Mouse (Mus musculus) frontal cortex, postnatal 14 days (tissue): ENCODE data around the gene Crhr1.
A peak's percentile ranks its signal among the peaks of the same experiment; 100 is the strongest.

Experiments used
- DNase-seq, 2 experiments: peaks; one replicate each; pipeline ENCODE4 v3.0.0; 2022; ENCODE audit warnings: low spot score in 2 of 2

Gene Crhr1

GRCm38 (mm10) chr11:104133442-104133983 lies 858 bp downstream of the Crhr1 start:
- DNase-seq: no peak

DNA sequence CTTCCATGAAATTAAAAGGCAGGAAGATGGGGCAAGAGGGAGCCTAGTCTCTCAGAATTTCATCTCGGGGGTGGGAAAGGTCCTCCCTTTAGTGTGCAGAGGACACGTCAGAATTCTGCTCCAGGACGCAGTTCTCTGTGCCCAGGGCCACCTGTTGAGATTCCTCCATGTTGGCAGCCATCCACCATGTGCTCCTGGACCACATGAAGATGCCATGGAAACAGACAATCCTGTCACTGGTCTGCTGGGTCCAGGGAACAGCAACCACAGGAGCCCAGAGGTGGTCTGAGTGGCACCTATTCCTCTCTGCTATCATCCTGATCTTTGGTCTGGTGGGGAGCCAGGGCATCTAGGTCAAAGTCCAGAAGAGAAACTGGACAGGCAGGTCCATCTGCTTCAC lies 6.3 kb downstream of the Crhr1 start:
- DNase-seq: no peak

DNA sequence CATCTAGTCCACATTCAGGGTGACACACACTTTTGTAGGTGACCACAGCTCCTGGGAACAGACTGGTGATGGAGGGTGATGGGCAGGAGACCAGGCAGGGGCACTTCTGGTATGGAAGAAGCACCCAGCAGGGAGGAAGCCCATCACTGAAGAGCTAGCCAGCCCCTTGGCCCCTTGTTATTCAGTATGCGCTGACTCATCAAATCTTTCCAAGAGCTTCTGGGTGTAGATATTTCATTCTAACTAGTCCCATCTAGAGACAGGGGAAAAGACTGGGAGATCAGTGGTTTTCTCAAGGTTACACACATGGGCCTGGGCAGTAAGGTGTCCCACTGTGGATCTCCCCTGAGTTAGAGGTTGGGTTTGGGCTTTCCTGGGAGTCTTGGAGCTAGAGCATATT lies 12.3 kb downstream of the Crhr1 start:
- DNase-seq: no peak

- no peak for DNase-seq
Measured at GRCm38 (mm10) chr11:104148787-104149186, 16.1 kb downstream of the Crhr1 start.

DNA sequence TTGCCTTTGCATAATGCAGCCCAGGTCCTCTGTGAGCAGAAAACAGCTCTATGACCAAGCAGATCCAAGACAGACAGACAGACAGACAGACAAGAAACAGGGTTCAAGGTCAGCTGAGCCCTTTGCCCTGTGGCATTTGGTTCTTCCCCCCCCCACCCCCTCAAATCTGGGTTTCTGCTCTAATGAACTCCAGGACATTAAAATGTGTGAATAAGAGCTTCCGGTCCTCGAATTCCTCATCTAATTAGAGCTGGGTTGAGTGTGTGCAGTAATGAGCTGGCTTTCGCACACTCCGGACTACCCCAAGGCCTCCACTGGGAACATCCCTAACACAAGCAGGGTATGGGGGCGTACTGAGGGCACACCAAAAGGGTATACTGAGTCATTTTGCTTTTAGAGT lies 18.3 kb downstream of the Crhr1 start:
- no peak for DNase-seq

DNA sequence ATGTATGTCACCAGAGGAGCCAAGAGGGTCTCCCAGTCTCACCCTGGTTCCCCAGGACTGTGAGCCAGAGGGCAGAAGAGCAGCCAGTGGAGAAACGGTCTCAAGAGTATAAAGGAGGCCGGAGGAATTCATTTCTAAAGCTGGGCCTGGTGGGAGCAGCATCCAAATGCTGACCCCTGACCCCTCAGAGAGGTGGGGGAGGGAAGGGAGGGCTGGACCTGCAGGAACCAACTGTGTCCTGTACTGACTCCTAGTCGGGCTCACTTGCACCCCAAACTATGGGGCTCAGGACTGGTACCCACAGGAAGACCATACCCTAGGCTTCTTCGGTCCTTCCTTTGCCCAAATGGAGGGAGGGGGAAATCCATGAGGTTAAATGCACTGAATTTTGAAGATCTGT lies 21.7 kb downstream of the Crhr1 start:
- DNase-seq: no peak

DNA sequence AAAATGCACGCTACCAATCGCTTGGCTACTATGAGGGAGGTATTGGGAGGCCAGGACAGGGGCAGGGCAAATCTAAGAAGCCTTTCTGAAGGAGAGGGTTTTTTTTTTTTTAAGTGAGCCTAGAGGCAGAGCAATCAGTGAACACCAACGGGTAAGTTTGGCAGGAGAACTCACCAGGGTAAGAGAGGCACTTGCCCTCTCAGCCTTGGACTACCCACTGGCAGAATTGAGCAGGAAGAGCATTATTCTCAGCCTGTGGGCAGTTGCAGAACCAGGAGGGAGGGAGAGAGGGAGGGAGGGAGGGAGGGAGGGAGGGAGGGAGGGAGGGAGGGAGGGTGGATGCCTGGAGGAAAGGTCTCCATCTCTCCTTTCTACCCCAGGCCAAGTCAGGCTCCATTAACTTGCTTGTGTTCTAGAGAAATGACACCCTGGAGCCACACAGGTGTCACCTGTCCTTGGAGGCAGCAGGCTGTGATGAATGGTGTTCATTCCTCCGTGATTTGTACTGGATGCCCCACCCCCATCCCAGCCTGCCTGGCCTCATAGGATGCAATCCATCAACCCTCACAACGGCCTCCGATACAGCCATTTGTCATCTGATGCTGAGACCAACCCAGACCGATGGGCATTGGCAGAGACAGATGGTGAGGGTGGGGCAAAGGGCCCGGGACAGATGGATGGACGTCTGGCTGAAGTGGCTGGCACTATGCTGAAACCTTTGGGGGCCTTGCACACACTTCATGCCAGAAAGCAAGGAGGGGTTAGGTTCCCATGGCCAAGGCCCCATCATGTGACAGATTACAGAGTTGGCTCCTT lies 22.4 kb downstream of the Crhr1 start:
- DNase-seq: no peak

DNA sequence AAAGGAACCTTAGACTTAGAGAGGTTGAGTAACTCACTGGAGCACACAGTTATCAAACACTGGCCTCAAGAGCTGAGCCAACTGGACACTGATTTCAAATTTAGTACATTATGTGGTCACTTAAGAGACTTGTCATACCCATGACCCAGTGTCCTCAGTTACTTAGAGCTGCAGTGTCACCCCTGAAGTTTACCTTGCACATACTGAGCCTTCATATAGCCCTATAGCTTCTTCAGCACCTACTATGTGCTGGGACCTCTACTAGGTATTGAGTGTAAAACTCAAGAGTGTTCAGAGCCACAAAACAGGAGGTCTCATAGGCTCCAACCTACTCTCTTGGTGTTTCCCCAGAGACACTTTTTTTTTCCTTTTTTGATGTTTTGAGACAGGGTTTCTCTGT lies 23.2 kb downstream of the Crhr1 start:
- DNase-seq: no peak

DNA sequence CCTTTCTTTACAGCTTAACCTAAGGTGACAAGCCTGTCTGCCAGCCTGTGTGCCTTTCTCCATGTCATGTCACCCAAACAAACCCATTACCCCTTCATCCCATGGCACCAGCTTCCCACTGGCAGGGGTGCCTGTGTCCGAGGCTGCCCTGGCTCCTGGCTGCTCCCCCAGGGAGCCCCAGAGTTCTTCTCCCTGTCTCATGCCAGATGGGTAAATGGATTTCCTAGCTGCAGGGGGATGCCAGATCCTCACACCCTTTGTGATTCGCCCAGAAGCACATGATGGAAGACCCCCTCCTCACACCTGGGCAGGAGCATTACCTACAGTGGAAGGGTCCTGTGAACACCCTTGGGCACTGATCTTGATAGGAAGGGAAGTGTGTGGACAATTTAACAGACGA lies 23.7 kb downstream of the Crhr1 start:
- DNase-seq: no peak

DNA sequence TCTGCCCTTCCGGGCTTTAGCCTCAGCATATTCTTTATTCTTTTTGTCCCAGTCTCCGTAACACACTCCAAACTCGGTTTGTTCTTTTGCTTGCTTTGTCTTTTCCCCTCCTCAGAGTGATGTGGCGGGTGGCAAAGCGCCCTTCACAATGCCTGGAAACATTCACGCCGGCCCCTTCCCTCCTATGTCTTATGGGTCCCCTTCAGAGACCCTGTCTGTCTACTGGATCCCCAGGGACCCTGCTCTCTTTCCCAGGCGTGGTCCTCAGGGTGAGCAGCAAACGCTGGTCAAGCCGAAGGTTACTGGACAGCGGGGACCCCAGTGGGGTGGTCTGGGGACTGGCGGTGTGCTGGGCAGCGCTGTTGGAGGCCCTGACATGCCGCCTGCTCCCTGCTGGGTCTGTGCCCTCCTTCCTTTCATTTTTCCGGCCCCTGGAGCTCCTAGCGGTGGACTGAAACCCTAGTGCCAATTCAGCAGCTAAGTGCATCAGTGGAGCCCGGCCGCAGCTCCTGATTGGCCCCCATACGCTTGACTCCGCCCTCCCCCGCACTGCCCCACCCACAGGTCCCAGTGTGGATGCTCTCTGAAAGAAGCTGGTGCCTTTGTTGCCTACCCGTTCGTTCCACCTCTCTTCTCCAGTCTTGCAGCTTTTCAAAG lies 25.1 kb downstream of the Crhr1 start:
- peak; percentile 69 to 80 for DNase-seq

DNA sequence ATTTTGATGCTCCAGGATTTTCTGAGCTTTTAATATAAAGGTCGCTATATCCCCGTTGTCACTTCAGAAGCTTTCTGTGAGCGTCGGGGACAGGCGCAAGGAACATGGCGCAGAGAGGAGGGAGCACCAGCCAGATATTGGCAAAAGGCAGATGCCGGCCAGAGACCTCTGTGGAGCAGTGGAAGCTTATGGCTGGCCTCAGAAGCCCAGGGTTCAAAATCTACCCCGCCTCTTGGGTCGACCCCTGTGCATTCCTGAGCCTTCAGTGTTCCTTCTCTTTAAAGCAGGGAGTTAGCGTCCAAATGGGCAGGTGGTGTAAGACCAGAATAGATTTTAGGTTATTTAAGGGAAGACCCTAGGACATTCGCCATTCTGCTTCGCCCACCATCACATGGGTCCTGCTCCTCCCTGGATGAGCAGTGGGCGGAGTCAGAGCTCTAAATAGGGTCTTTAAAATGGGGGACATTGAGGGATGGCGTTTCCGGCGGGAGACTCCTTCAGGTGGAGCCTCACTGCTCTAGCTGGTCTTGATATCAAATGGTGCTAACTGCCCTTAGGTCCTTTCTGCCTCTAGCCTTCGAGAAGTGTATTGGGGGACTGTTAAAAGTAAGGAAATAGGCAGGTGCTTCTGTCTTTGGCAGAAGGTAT lies 25.7 kb downstream of the Crhr1 start:
- DNase-seq: no peak

DNA sequence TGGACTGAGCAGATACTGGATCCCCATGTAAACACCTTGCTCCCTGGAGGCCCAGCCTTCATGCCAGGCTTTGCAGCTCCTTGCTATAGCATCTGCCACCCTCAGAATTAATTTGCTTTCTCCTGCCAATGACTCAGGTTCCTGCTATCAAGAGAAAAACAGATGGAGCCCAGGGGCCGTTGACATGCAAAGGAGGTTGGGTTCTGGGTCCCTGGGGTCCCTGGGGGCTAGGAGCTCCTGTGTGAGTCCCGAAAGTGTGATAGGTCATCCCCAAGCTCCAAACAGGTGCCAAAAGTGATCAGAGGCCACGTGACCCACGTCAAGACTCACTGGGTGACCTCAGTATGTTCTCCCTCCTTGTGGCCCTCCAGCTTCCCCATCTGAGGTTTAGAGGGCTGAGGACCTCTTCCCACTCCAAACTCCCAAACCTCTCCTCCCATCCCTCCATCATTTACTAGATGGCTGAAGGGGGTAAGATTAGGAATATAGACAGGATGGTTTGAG lies 27.2 kb downstream of the Crhr1 start:
- no peak for DNase-seq

GRCm38 (mm10) chr11:104161153-104161552 lies 28.5 kb downstream of the Crhr1 start:
- DNase-seq: no peak

- no peak for DNase-seq
Measured at GRCm38 (mm10) chr11:104164257-104164656, 31.6 kb downstream of the Crhr1 start.

DNA sequence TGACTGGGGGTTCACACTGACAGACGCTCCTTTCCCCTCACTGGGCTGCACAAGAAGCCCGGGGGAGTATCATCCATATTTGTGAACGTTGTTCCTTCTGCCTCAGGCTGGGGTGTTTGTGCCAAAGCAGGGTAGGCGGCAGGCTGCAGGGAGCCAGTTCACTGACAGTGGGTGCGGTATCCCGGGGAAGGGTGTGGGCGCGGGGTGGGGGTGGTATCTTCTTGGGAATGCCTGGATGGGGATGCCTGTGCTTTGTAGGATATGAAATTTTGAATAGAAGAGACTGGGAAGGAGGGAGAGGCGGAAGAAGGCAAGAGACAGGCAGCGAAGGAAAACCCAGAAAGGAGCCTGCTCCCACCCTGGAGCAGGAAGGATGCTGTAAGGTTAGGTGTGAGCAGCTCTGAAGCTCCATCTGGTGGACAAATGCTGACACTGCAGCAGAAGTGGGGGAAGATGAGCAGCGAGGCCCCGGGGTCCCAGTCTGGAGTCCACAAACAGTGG lies 38.7 kb downstream of the Crhr1 start:
- peak; percentile 68 to 79 for DNase-seq

DNA sequence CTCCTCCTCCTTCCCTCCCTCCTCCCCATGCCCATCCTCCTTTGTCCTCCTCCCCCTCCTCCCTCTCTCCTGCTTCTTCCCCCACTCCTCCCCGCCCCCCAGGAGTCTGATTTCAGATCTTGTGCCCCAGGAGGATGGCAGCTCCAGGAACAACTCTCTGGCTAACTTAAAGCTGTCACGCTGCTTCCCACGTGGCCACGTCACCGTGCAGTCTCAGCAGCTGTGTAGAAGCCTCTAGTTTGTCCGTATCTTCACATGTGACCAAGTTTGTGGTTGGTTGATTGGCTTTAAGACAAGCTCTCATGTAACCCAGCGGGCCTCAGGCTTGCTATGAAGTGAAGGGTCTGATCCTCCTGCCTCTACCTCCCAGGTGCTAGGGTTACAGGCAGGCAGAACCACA lies 46.2 kb downstream of the Crhr1 start:
- no peak for DNase-seq

GRCm38 (mm10) chr11:104179804-104180203 lies 47.1 kb downstream of the Crhr1 start:
- no peak for DNase-seq

DNA sequence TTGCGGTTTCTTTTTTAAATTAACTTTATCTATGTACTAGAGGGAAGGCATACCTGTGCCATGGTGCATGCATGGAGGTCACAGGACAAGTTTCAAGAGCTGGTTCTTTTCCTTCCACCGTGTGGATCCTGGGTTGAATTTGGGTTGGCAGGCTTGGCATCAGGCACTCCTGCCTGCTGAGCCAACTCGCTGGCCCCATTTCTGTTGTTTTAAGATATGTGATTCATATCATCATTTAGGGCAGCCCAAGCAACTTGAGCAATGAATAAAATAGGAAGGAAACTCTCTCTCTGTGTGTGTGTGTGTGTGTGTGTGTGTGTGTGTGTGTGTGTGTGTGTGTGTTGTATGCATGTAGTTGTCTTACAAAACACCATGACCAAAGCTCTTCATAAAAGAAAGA lies 49.5 kb downstream of the Crhr1 start:
- DNase-seq: no peak

DNA sequence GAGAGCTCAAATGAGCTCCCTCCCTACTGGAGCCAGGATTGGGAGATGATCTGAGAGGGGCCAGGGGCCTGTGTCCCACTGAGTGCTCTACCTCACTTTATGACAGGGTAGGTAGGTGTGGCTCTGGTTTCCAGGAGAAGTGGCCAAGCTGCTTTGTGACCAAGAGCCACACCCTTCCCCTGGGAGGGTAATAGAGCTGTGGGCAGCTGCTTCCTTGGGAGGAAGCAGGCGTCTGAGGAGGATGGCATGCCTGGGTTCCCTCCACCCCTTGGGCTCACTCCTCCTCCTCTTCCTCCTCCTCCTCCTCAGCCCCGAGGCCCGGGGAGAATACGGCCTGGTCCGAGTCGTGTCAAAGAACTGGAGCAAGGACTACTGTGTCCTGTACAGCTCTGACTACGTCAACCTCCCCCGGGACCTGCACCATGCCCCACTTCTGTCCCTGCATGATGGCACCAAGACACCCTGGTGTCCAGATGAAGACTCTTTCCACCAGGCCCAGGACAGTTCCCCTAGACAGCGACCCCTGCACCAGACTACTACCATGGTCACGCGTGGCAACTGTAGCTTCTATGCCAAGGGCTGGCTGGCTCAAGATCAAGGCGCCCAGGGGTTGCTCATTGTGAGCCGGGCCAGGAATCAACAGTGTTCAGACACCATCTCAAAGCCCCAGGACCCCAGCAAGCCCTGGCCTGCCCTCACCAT lies 53.6 kb downstream of the Crhr1 start, which contains the start of gene Sppl2c:
Gene Sppl2c, plus strand, starts transcription at position 193 of the 702 bp plus-strand sequence.
- DNase-seq: no peak

DNA sequence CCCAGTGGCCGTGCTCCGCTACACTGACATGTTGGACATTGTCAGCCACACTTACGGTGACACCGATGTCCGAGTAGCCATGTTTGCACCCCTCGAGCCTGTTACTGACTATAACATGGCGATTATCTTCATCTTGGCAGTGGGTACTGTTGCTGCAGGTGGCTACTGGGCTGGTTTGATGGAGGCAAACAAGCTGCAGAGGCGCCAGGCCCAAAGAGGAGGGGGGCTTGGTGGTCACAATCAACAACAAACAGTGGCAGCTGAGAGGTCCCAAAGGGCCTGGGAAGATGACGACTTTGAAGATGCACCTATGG lies 54.1 kb downstream of the Crhr1 start:
- no peak for DNase-seq

DNA sequence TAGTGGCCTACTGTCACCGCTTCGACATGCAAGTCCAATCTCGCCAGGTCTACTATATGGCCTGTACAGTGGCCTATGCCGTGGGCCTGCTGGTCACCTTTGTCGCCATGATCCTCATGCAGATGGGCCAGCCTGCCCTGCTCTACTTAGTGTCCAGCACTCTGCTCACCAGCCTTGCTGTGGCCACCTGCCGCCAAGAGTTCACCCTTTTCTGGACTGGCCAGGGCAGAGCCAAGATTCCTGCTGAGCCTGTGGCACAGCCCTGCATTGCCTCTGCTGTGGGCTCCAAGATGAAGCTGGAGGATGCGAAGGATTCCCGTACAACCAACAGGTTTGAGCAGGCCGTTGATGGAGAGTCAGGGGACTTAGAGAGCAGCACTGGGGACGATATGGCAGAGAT lies 55.1 kb downstream of the Crhr1 start:
- no peak for DNase-seq

DNA sequence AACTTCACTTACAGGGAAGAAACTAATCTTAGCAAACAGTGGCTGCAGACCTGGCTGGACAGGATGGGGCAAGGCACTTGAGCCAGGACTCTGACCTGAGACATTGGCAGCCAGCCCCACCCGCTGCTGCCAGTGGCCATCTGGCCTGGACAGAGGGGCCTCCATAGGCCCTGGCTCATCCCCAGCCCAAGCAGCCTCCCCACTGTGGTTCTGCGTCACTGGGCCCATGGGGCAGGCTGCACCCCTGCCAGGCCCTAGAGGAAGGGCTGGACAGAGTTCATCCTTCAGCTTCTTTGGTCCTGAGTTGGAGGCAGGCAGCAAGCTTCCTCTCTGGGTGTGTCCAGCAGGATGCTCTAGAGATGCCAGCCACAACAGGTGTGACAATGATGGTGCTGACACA lies 57.4 kb downstream of the Crhr1 start:
- DNase-seq: no peak
